In genomic region chr13:13828125-13828524, GRCm38 (mm10) we compare ENCODE assay signal across 26 mouse cellular contexts. TPM values are rescaled to one million over a fixed set of nuclear protein-coding genes. Genes with fewer than 3 reads are reported as not detected.
DNase-seq lines count a peak whose midpoint lies in the region; ATAC-seq and TF ChIP-seq lines count a peak whose summit lies in the region.
"Had no signal": no experiment of that assay in that cellular context is flagged by ENCODE, and none has a peak within 500 bp of the region (broad histone marks: within the 10 kb centered on the region; RNA-seq: fewer than 3 reads in every experiment).

No protein-coding gene starts in this region.

- peak; percentile 62 for DNase-seq in heart, adult 11 months
- no peak for DNase-seq in heart, adult 8-10 months (ENCODE audit: low spot score)
- peak; percentile 17 to 28 for DNase-seq in lung, adult 18-20 months
- DNase-seq in lung, adult 2 months = no peak
- peak; percentile 9 for DNase-seq in brain, adult 2 months (ENCODE audit: low read depth, low spot score)
- DNase-seq in thymus, postnatal 14 days = peak; percentile 47
- no peak for DNase-seq in frontal cortex, postnatal 10 days (ENCODE audit: low spot score in 2 of 2)
- DNase-seq: adrenal gland, postnatal 25 days; cerebellum, postnatal 10 days; forebrain, postnatal 0 days; gastrocnemius, adult 2 months; heart, postnatal 10 days; kidney, adult 11 months; kidney, postnatal 14 days; layer of hippocampus, postnatal 36 days; lung, embryonic 14.5 days had no signal

- TF ChIP-seq POLR2A in lung, adult 2 months (IDR thresholded peaks at IDR 0.05; ENCODE audit: borderline replicate concordance, extremely low read depth, low read depth, low read length) = no peak

- no peak for ATAC-seq in frontal cortex, adult (ENCODE audit: low TSS enrichment)
- ATAC-seq: forebrain, postnatal 0 days; hindbrain, embryonic 16.5 days; liver, embryonic 12.5 days had no signal

- 10% methylated on average over 1 of the region's 1 CpGs for WGBS in lung, adult 2 months

- no peak overlapping the region for H3K4me3 ChIP-seq in lung, adult 2 months (replicated peaks; ENCODE audit: extremely low read depth, low read depth, low read length)
- H3K4me3 ChIP-seq: forebrain, embryonic 10.5 days; gastrocnemius, adult 2 months; heart, embryonic 12.5 days; hindbrain, embryonic 10.5 days; limb, embryonic 13.5 days; liver, embryonic 12.5 days; midbrain, embryonic 10.5 days; neural tube, embryonic 15.5 days; stomach, embryonic 15.5 days had no signal

- H3K4me1 ChIP-seq in lung, adult 2 months (ENCODE audit: control insufficient read depth, insufficient read depth, low read length) = no peaks in the 10 kb centered on the region
- H3K4me1 ChIP-seq: forebrain, embryonic 10.5 days; heart, embryonic 12.5 days; hindbrain, embryonic 10.5 days; liver, embryonic 12.5 days; midbrain, embryonic 10.5 days; stomach, embryonic 15.5 days had no signal

- no peak for TF ChIP-seq CTCF in lung, adult 2 months (IDR thresholded peaks at IDR 0.05; ENCODE audit: insufficient read depth, low read length)

RNA-seq across cellular contexts. Expression of gene Gng4, which starts 44.3 kb away (rescaled TPM):
- under 1 TPM; 0.22 to 0.41 (median 0.31) TPM for total RNA-seq in heart, adult 8-10 months (2022)
- polyA plus RNA-seq in lung, adult 2 months (2012; rRNA removed) = 0.45 and 1.8 TPM in 2 replicates
- polyA plus RNA-seq: liver, embryonic 12.5 days had no signal

Comparison
In these comparisons a context has a peak if more than half of its experiments do, and no peak if none do; other contexts are left out.
1. DNase-seq: peak in heart, adult 11 months (single experiment), lung, adult 18-20 months (2 of 2), brain, adult 2 months (single experiment) and thymus, postnatal 14 days (single experiment); none in heart, adult 8-10 months (single experiment), lung, adult 2 months (single experiment) and frontal cortex, postnatal 10 days (0 of 2).